Mouse (Mus musculus): ENCODE measurements at regions not wholly inside any gene's neighbourhood (a gene's known extent, or its start where the extent isn't known, plus 50 kb on each side); places are given as distances from the start of the nearest gene placed in this dataset.

GRCm38 (mm10) chr7:111241538-111241937 lies 158.7 kb upstream of the Eif4g2 start:
- Histone ChIP-seq H3K27me3 (replicated peaks) (no peaks in the 10 kb centered on the region; the same call in 1 of the 2 replicates), H3K4me3 (no peak overlapping the region), H3K9me3 (replicated peaks) (no peaks in the 10 kb centered on the region), H3K27ac (ENCODE audit: poor library complexity, severe bottlenecking) (no peak overlapping the region), H3K36me3 (no peaks in the 10 kb centered on the region), H3K4me2 (no peak overlapping the region), H3K4me1 (replicated peaks) (no peaks in the 10 kb centered on the region), H3K9ac (no peak overlapping the region)
- 55% methylated on average over 4 of the region's 4 CpGs for WGBS
- ATAC-seq (ENCODE audit: insufficient number of reproducible peaks, low FRiP score), result no peak

- Histone ChIP-seq H3K4me3 (no peak overlapping the region), H3K9me3 (replicated peaks) (no peaks in the 10 kb centered on the region), H3K27me3 (replicated peaks) (no peaks in the 10 kb centered on the region; the same call in 1 of the 2 replicates), H3K9ac (no peak overlapping the region), H3K27ac (ENCODE audit: poor library complexity, severe bottlenecking) (no peak overlapping the region), H3K4me2 (no peak overlapping the region), H3K4me1 (replicated peaks) (no peaks in the 10 kb centered on the region), H3K36me3 (no peaks in the 10 kb centered on the region)
- no peak for ATAC-seq (ENCODE audit: insufficient number of reproducible peaks, low FRiP score)
- 88% methylated on average over 9 of the region's 9 CpGs for WGBS
These were observed 157.5 kb upstream of the Eif4g2 start for GRCm38 (mm10) chr7:111240234-111240826.

- Histone ChIP-seq H3K27ac (ENCODE audit: poor library complexity, severe bottlenecking) (no peak overlapping the region; the same call in 1 of the 2 replicates), H3K9ac (no peak overlapping the region)
These were observed 155.0 kb upstream of the Eif4g2 start for GRCm38 (mm10) chr7:111237819-111238218.

GRCm38 (mm10) chr7:111230630-111231029 lies 147.8 kb upstream of the Eif4g2 start:
- H3K4me1 ChIP-seq (replicated peaks), result no peaks in the 10 kb centered on the region
- H3K27ac ChIP-seq (ENCODE audit: poor library complexity, severe bottlenecking), result no peak overlapping the region
- no peaks in the 10 kb centered on the region for H3K36me3 ChIP-seq
- no peak for ATAC-seq (ENCODE audit: insufficient number of reproducible peaks, low FRiP score)
- no peaks in the 10 kb centered on the region for H3K9me3 ChIP-seq (replicated peaks)
- WGBS, result 43% methylated on average over 2 of the region's 2 CpGs
- no peak overlapping the region for H3K9ac ChIP-seq
- H3K27me3 ChIP-seq (replicated peaks), result no peaks in the 10 kb centered on the region
- no peak overlapping the region for H3K4me2 ChIP-seq
- H3K4me3 ChIP-seq, result no peak overlapping the region

More at GRCm38 (mm10) chr7:111237819-111238218, 155.0 kb upstream of the Eif4g2 start:
- no peak overlapping the region for H3K4me3 ChIP-seq
- no peak overlapping the region for H3K4me2 ChIP-seq
- WGBS, result 56% methylated on average over 9 of the region's 9 CpGs
- H3K36me3 ChIP-seq, result no peaks in the 10 kb centered on the region
- no peak for ATAC-seq (ENCODE audit: insufficient number of reproducible peaks, low FRiP score)
- H3K27me3 ChIP-seq (replicated peaks), result no peaks in the 10 kb centered on the region; the same call in 1 of the 2 replicates
- no peaks in the 10 kb centered on the region for H3K9me3 ChIP-seq (replicated peaks)
- H3K4me1 ChIP-seq (replicated peaks), result no peaks in the 10 kb centered on the region

GRCm38 (mm10) chr7:111227082-111227481 lies 144.3 kb upstream of the Eif4g2 start:
- no peaks in the 10 kb centered on the region for H3K36me3 ChIP-seq
- no peak for ATAC-seq (ENCODE audit: insufficient number of reproducible peaks, low FRiP score)
- H3K27me3 ChIP-seq (replicated peaks), result no peaks in the 10 kb centered on the region
- H3K4me1 ChIP-seq (replicated peaks), result no peaks in the 10 kb centered on the region
- H3K4me2 ChIP-seq, result no peak overlapping the region
- H3K27ac ChIP-seq (ENCODE audit: poor library complexity, severe bottlenecking), result no peak overlapping the region
- no peak overlapping the region for H3K4me3 ChIP-seq
- WGBS, result 68% methylated on average over 3 of the region's 3 CpGs
- H3K9ac ChIP-seq, result no peak overlapping the region
- no peaks in the 10 kb centered on the region for H3K9me3 ChIP-seq (replicated peaks)

- WGBS, result 83% methylated on average over 1 of the region's 1 CpGs
- Histone ChIP-seq H3K36me3 (no peaks in the 10 kb centered on the region), H3K4me3 (no peak overlapping the region), H3K27me3 (replicated peaks) (no peaks in the 10 kb centered on the region), H3K4me1 (replicated peaks) (no peaks in the 10 kb centered on the region), H3K9me3 (replicated peaks) (no peaks in the 10 kb centered on the region), H3K9ac (no peak overlapping the region), H3K4me2 (no peak overlapping the region), H3K27ac (ENCODE audit: poor library complexity, severe bottlenecking) (no peak overlapping the region)
- no peak for ATAC-seq (ENCODE audit: insufficient number of reproducible peaks, low FRiP score)
These were observed 143.3 kb upstream of the Eif4g2 start for GRCm38 (mm10) chr7:111226026-111226656.

- Histone ChIP-seq H3K27ac (ENCODE audit: poor library complexity, severe bottlenecking) (no peak overlapping the region), H3K4me2 (no peak overlapping the region), H3K27me3 (replicated peaks) (no peaks in the 10 kb centered on the region), H3K4me1 (replicated peaks) (0 out of 2 replicates have a peak, but pooled peaks cover 7% of the 10 kb centered on the region), H3K4me3 (no peak overlapping the region), H3K36me3 (no peaks in the 10 kb centered on the region), H3K9ac (no peak overlapping the region), H3K9me3 (replicated peaks) (0 out of 2 replicates have a peak, but pooled peaks cover 3% of the 10 kb centered on the region)
- WGBS, result 80% methylated on average over 5 of the region's 5 CpGs
- no peak for ATAC-seq (ENCODE audit: insufficient number of reproducible peaks, low FRiP score)
These were observed 132.8 kb upstream of the Eif4g2 start for GRCm38 (mm10) chr7:111215586-111215985.

GRCm38 (mm10) chr7:111214226-111214906 lies 131.5 kb upstream of the Eif4g2 start:
- Histone ChIP-seq H3K27me3 (replicated peaks) (no peaks in the 10 kb centered on the region), H3K9me3 (replicated peaks) (no peaks in the 10 kb centered on the region), H3K36me3 (no peaks in the 10 kb centered on the region), H3K9ac (no peak overlapping the region), H3K4me2 (no peak overlapping the region), H3K4me1 (replicated peaks) (0 out of 2 replicates have a peak, but pooled peaks cover 7% of the 10 kb centered on the region), H3K4me3 (no peak overlapping the region), H3K27ac (ENCODE audit: poor library complexity, severe bottlenecking) (no peak overlapping the region)
- ATAC-seq (ENCODE audit: insufficient number of reproducible peaks, low FRiP score), result no peak
- WGBS, result 79% methylated on average over 6 of the region's 6 CpGs

GRCm38 (mm10) chr7:111212188-111212587 lies 129.4 kb upstream of the Eif4g2 start:
- ATAC-seq (ENCODE audit: insufficient number of reproducible peaks, low FRiP score), result no peak
- H3K36me3 ChIP-seq, result no peaks in the 10 kb centered on the region
- no peak overlapping the region for H3K4me3 ChIP-seq
- H3K27ac ChIP-seq (ENCODE audit: poor library complexity, severe bottlenecking), result no peak overlapping the region
- H3K27me3 ChIP-seq (replicated peaks), result no peaks in the 10 kb centered on the region
- 0 out of 2 replicates have a peak, but pooled peaks cover 7% of the 10 kb centered on the region for H3K4me1 ChIP-seq (replicated peaks)
- no peak overlapping the region for H3K4me2 ChIP-seq
- 62% methylated on average over 5 of the region's 5 CpGs for WGBS
- H3K9ac ChIP-seq, result no peak overlapping the region
- no peaks in the 10 kb centered on the region for H3K9me3 ChIP-seq (replicated peaks)

- H3K27ac ChIP-seq (ENCODE audit: poor library complexity, severe bottlenecking), result no peak overlapping the region
- H3K4me2 ChIP-seq, result no peak overlapping the region
- H3K27me3 ChIP-seq (replicated peaks), result no peaks in the 10 kb centered on the region
- WGBS, result 75% methylated on average over 11 of the region's 11 CpGs
- ATAC-seq (ENCODE audit: insufficient number of reproducible peaks, low FRiP score), result no peak
- no peaks in the 10 kb centered on the region for H3K9me3 ChIP-seq (replicated peaks)
- H3K4me3 ChIP-seq, result no peak overlapping the region
- no peak overlapping the region for H3K9ac ChIP-seq
- H3K4me1 ChIP-seq (replicated peaks), result 0 out of 2 replicates have a peak, but pooled peaks cover 1% of the 10 kb centered on the region
- H3K36me3 ChIP-seq, result no peaks in the 10 kb centered on the region
These were observed 128.8 kb upstream of the Eif4g2 start for GRCm38 (mm10) chr7:111211641-111212040.

GRCm38 (mm10) chr7:111210282-111210681 lies 127.5 kb upstream of the Eif4g2 start:
- no peak overlapping the region for H3K4me3 ChIP-seq
- ATAC-seq (ENCODE audit: insufficient number of reproducible peaks, low FRiP score), result no peak
- no peaks in the 10 kb centered on the region for H3K4me1 ChIP-seq (replicated peaks)
- H3K9me3 ChIP-seq (replicated peaks), result no peaks in the 10 kb centered on the region
- no peak overlapping the region for H3K9ac ChIP-seq
- no peak overlapping the region for H3K4me2 ChIP-seq
- H3K27me3 ChIP-seq (replicated peaks), result no peaks in the 10 kb centered on the region
- no peak overlapping the region for H3K27ac ChIP-seq (ENCODE audit: poor library complexity, severe bottlenecking)
- no peaks in the 10 kb centered on the region for H3K36me3 ChIP-seq
- 86% methylated on average over 8 of the region's 8 CpGs for WGBS
